Comparison of ENCODE assay signal across 8 mouse cellular contexts in the genomic region with DNA sequence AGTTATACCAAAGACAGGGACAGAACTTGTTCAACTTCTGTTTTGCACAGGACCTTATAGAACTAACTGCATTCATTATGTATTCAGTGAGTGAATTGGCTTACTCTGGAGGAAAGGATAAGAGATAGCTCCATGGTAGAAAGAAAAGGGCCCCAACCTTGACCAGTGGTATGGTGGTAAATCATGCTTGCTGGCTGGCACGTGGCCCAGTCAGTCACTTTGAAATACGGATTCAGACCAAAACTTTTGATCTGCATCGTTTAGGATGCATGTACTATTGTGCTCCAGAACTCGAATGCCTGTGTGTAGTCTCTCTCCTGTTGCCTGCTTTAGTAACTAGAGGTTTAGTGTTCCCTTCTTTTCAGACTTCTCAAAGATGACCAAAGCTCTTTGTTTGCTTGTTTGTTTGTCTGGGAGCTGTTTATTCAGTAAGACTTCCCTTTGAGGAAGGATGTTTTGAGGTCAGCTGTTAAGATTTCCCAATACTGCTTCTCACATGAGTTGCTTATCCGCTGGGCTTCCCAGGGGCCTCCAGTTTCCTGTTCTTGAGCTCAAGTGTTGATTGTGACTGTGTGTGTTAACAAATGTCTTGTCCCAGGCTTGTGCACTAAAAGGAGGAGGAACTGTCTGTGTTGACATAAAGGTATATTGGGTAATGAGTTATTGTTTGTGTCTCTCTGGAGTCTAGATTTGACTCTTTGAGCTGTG. TPM values are rescaled to one million over a fixed set of nuclear protein-coding genes. Genes with fewer than 3 reads are reported as not detected.
DNase-seq lines count a peak whose midpoint lies in the region; ATAC-seq and TF ChIP-seq lines count a peak whose summit lies in the region.

No protein-coding gene starts in this region.

- DNase-seq in lung, embryonic 14.5 days = peak; percentile 61
- no peak for DNase-seq in lung, adult 2 months
- no peak for DNase-seq in liver, embryonic 11.5 days (ENCODE audit: low spot score)
- no peak for DNase-seq in MN1 (ENCODE audit: low spot score)
- DNase-seq in T-cell, adult 2 months (ENCODE audit: low spot score) = no peak

- peak overlapping the region; percentile 7; the same call in 1 of the 2 replicates for H3K27ac ChIP-seq in lung, embryonic 14.5 days (ENCODE audit: low read depth)
- H3K27ac ChIP-seq in liver, embryonic 11.5 days (ENCODE audit: low read depth, low read length) = peak overlapping the region; percentile 25
- H3K27ac ChIP-seq in stomach, embryonic 15.5 days = peak overlapping the region; percentile 41
- no peak overlapping the region for H3K27ac ChIP-seq in forebrain, embryonic 12.5 days

- 0 out of 2 replicates have a peak overlapping the region, but pooled peaks have one; percentile 7 for H3K4me2 ChIP-seq in lung, embryonic 14.5 days
- peak overlapping the region; percentile 87 for H3K4me2 ChIP-seq in liver, embryonic 11.5 days
- no peak overlapping the region for H3K4me2 ChIP-seq in stomach, embryonic 15.5 days
- no peak overlapping the region for H3K4me2 ChIP-seq in forebrain, embryonic 12.5 days

- no peak overlapping the region for H3K9ac ChIP-seq in lung, embryonic 14.5 days
- H3K9ac ChIP-seq in liver, embryonic 11.5 days (ENCODE audit: low read depth, low read length) = no peak overlapping the region
- no peak overlapping the region for H3K9ac ChIP-seq in stomach, embryonic 15.5 days
- no peak overlapping the region for H3K9ac ChIP-seq in forebrain, embryonic 12.5 days

- H3K4me1 ChIP-seq in lung, embryonic 14.5 days (ENCODE audit: insufficient read depth) = peaks cover 12% of the 10 kb centered on the region; the same call in 1 of the 2 replicates
- H3K4me1 ChIP-seq in lung, adult 2 months (ENCODE audit: control insufficient read depth, insufficient read depth, low read length) = peaks cover 32% of the 10 kb centered on the region
- H3K4me1 ChIP-seq in liver, embryonic 11.5 days (replicated peaks; ENCODE audit: control insufficient read depth, insufficient read depth, low read length) = peaks cover 71% of the 10 kb centered on the region
- H3K4me1 ChIP-seq in stomach, embryonic 15.5 days = peaks cover 38% of the 10 kb centered on the region
- peaks cover 32% of the 10 kb centered on the region for H3K4me1 ChIP-seq in forebrain, embryonic 12.5 days

- H3K36me3 ChIP-seq in lung, embryonic 14.5 days (ENCODE audit: insufficient read depth) = peaks cover 22% of the 10 kb centered on the region
- peaks cover 13% of the 10 kb centered on the region; the same call in 1 of the 2 replicates for H3K36me3 ChIP-seq in liver, embryonic 11.5 days (ENCODE audit: control insufficient read depth, insufficient read depth, low read length)
- H3K36me3 ChIP-seq in stomach, embryonic 15.5 days = peaks cover 14% of the 10 kb centered on the region
- peaks cover 23% of the 10 kb centered on the region for H3K36me3 ChIP-seq in forebrain, embryonic 12.5 days (replicated peaks)

- no peak for TF ChIP-seq POLR2A in lung, adult 2 months (IDR thresholded peaks at IDR 0.05; ENCODE audit: borderline replicate concordance, extremely low read depth, low read depth, low read length)

- TF ChIP-seq CTCF in lung, embryonic 14.5 days (IDR thresholded peaks at IDR 0.05; ENCODE audit: low read depth) = no peak
- TF ChIP-seq CTCF in lung, adult 2 months (IDR thresholded peaks at IDR 0.05; ENCODE audit: insufficient read depth, low read length) = no peak

- no peak for ATAC-seq in lung, embryonic 14.5 days (ENCODE audit: insufficient read depth)
- ATAC-seq in common myeloid progenitor, adult 5-6 weeks (replicated peaks; ENCODE audit: low read depth, poor library complexity, severe bottlenecking) = peak; percentile 50
- no peak for ATAC-seq in liver, embryonic 11.5 days (replicated peaks; ENCODE audit: low FRiP score)
- ATAC-seq in stomach, embryonic 15.5 days (ENCODE audit: insufficient read depth, low FRiP score, low read depth) = no peak
- ATAC-seq in forebrain, embryonic 12.5 days (ENCODE audit: low FRiP score) = no peak

- 33% methylated on average over 5 of the region's 5 CpGs for WGBS in lung, embryonic 14.5 days
- WGBS in lung, adult 2 months = 12% methylated on average over 5 of the region's 5 CpGs
- WGBS in liver, embryonic 11.5 days = 29% methylated on average over 5 of the region's 5 CpGs
- WGBS in stomach, embryonic 15.5 days = 40% methylated on average over 5 of the region's 5 CpGs
- WGBS in forebrain, embryonic 12.5 days = 57% methylated on average over 5 of the region's 5 CpGs

- H3K4me3 ChIP-seq in lung, embryonic 14.5 days (ENCODE audit: low read depth, low read length) = no peak overlapping the region
- no peak overlapping the region for H3K4me3 ChIP-seq in lung, adult 2 months (replicated peaks; ENCODE audit: extremely low read depth, low read depth, low read length)
- no peak overlapping the region for H3K4me3 ChIP-seq in liver, embryonic 11.5 days (ENCODE audit: low read depth, low read length)
- H3K4me3 ChIP-seq in stomach, embryonic 15.5 days (replicated peaks) = no peak overlapping the region
- no peak overlapping the region for H3K4me3 ChIP-seq in forebrain, embryonic 12.5 days (replicated peaks)

- no peaks in the 10 kb centered on the region for H3K9me3 ChIP-seq in lung, embryonic 14.5 days (ENCODE audit: low read depth, low read length)
- no peaks in the 10 kb centered on the region for H3K9me3 ChIP-seq in liver, embryonic 11.5 days (ENCODE audit: control insufficient read depth, low read length)
- H3K9me3 ChIP-seq in stomach, embryonic 15.5 days = no peaks in the 10 kb centered on the region
- H3K9me3 ChIP-seq in forebrain, embryonic 12.5 days = no peaks in the 10 kb centered on the region

- no peaks in the 10 kb centered on the region for H3K27me3 ChIP-seq in lung, embryonic 14.5 days (ENCODE audit: insufficient read depth, low read length)
- no peaks in the 10 kb centered on the region for H3K27me3 ChIP-seq in liver, embryonic 11.5 days (replicated peaks; ENCODE audit: control insufficient read depth, insufficient read depth, low read length)
- H3K27me3 ChIP-seq in stomach, embryonic 15.5 days (replicated peaks) = no peaks in the 10 kb centered on the region
- H3K27me3 ChIP-seq in forebrain, embryonic 12.5 days = no peaks in the 10 kb centered on the region

RNA-seq across cellular contexts. Expression of gene Adipor1, which starts 4.7 kb away (rescaled TPM):
- 83.9 and 86.8 TPM in 2 replicates for polyA plus RNA-seq in lung, embryonic 14.5 days (2014; fragmentation: Nextera tagmentation; extraction: Ambion mirVana)
- polyA plus RNA-seq in lung, adult 2 months (2012; rRNA removed) = 134 and 155 TPM in 2 replicates
- 29.5 and 36.4 TPM in 2 replicates for total RNA-seq in common myeloid progenitor, adult 5-6 weeks (2017)
- 91.7 and 99.2 TPM in 2 replicates for polyA plus RNA-seq in liver, embryonic 11.5 days (2014; fragmentation: Nextera tagmentation; extraction: Ambion mirVana)
- polyA plus RNA-seq in stomach, embryonic 15.5 days (2015; fragmentation: Nextera tagmentation; extraction: Ambion mirVana) = 82.5 and 93.6 TPM in 2 replicates
- 61.1 and 65.1 TPM in 2 replicates for polyA plus RNA-seq in forebrain, embryonic 12.5 days (2016; fragmentation: Nextera tagmentation; extraction: Ambion mirVana)

RNA-seq across cellular contexts. Expression of gene Cyb5r1, which starts 14.5 kb away (rescaled TPM):
- 33.9 and 37.8 TPM in 2 replicates for polyA plus RNA-seq in lung, embryonic 14.5 days (2014; fragmentation: Nextera tagmentation; extraction: Ambion mirVana)
- polyA plus RNA-seq in lung, adult 2 months (2012; rRNA removed) = 41.6 and 59.5 TPM in 2 replicates
- total RNA-seq in common myeloid progenitor, adult 5-6 weeks (2017) = 22.5 and 23.4 TPM in 2 replicates
- polyA plus RNA-seq in liver, embryonic 11.5 days (2014; fragmentation: Nextera tagmentation; extraction: Ambion mirVana) = 34.3 and 36.9 TPM in 2 replicates
- 38.5 and 40.1 TPM in 2 replicates for polyA plus RNA-seq in stomach, embryonic 15.5 days (2015; fragmentation: Nextera tagmentation; extraction: Ambion mirVana)
- polyA plus RNA-seq in forebrain, embryonic 12.5 days (2016; fragmentation: Nextera tagmentation; extraction: Ambion mirVana) = 19.2 and 21.5 TPM in 2 replicates

RNA-seq across cellular contexts. Expression of gene 4933406M09Rik, which starts 34.2 kb away (rescaled TPM):
- not detected in 2 replicates for polyA plus RNA-seq in lung, embryonic 14.5 days (2014; fragmentation: Nextera tagmentation; extraction: Ambion mirVana)
- not detected in 2 replicates for polyA plus RNA-seq in lung, adult 2 months (2012; rRNA removed)
- total RNA-seq in common myeloid progenitor, adult 5-6 weeks (2017) = not detected in 2 replicates
- polyA plus RNA-seq in liver, embryonic 11.5 days (2014; fragmentation: Nextera tagmentation; extraction: Ambion mirVana) = not detected in 2 replicates
- polyA plus RNA-seq in stomach, embryonic 15.5 days (2015; fragmentation: Nextera tagmentation; extraction: Ambion mirVana) = not detected in 2 replicates
- polyA plus RNA-seq in forebrain, embryonic 12.5 days (2016; fragmentation: Nextera tagmentation; extraction: Ambion mirVana) = not detected in 2 replicates

RNA-seq across cellular contexts. Expression of gene Klhl12, which starts 35.4 kb away (rescaled TPM):
- polyA plus RNA-seq in lung, embryonic 14.5 days (2014; fragmentation: Nextera tagmentation; extraction: Ambion mirVana) = 26.6 and 29.9 TPM in 2 replicates
- polyA plus RNA-seq in lung, adult 2 months (2012; rRNA removed) = 5.4 and 8.5 TPM in 2 replicates
- total RNA-seq in common myeloid progenitor, adult 5-6 weeks (2017) = 21.8 and 28.1 TPM in 2 replicates
- 44.5 and 46.0 TPM in 2 replicates for polyA plus RNA-seq in liver, embryonic 11.5 days (2014; fragmentation: Nextera tagmentation; extraction: Ambion mirVana)
- polyA plus RNA-seq in stomach, embryonic 15.5 days (2015; fragmentation: Nextera tagmentation; extraction: Ambion mirVana) = 24.0 and 24.2 TPM in 2 replicates
- 33.2 and 34.1 TPM in 2 replicates for polyA plus RNA-seq in forebrain, embryonic 12.5 days (2016; fragmentation: Nextera tagmentation; extraction: Ambion mirVana)

RNA-seq across cellular contexts. Expression of gene Tmem183a, which starts 58.1 kb away (rescaled TPM):
- 106 TPM in 2 replicates for polyA plus RNA-seq in lung, embryonic 14.5 days (2014; fragmentation: Nextera tagmentation; extraction: Ambion mirVana)
- polyA plus RNA-seq in lung, adult 2 months (2012; rRNA removed) = 44.9 and 71.8 TPM in 2 replicates
- total RNA-seq in common myeloid progenitor, adult 5-6 weeks (2017) = 44.0 and 51.2 TPM in 2 replicates
- 95.6 and 101 TPM in 2 replicates for polyA plus RNA-seq in liver, embryonic 11.5 days (2014; fragmentation: Nextera tagmentation; extraction: Ambion mirVana)
- 85.8 and 90.6 TPM in 2 replicates for polyA plus RNA-seq in stomach, embryonic 15.5 days (2015; fragmentation: Nextera tagmentation; extraction: Ambion mirVana)
- polyA plus RNA-seq in forebrain, embryonic 12.5 days (2016; fragmentation: Nextera tagmentation; extraction: Ambion mirVana) = 130 and 131 TPM in 2 replicates

Comparison
In these comparisons a context has a peak if more than half of its experiments do, and no peak if none do; other contexts are left out.
1. H3K4me2 ChIP-seq: peak in lung, embryonic 14.5 days (single experiment) and liver, embryonic 11.5 days (single experiment); none in stomach, embryonic 15.5 days (single experiment) and forebrain, embryonic 12.5 days (single experiment).